Mouse (Mus musculus) right cerebral cortex, postnatal 14 days (tissue): ENCODE measurements around the gene Tor1aip2.

Experiments used
- DNase-seq: peaks from one replicate; pipeline ENCODE4 v3.0.0; 2022

Gene Tor1aip2

DNA sequence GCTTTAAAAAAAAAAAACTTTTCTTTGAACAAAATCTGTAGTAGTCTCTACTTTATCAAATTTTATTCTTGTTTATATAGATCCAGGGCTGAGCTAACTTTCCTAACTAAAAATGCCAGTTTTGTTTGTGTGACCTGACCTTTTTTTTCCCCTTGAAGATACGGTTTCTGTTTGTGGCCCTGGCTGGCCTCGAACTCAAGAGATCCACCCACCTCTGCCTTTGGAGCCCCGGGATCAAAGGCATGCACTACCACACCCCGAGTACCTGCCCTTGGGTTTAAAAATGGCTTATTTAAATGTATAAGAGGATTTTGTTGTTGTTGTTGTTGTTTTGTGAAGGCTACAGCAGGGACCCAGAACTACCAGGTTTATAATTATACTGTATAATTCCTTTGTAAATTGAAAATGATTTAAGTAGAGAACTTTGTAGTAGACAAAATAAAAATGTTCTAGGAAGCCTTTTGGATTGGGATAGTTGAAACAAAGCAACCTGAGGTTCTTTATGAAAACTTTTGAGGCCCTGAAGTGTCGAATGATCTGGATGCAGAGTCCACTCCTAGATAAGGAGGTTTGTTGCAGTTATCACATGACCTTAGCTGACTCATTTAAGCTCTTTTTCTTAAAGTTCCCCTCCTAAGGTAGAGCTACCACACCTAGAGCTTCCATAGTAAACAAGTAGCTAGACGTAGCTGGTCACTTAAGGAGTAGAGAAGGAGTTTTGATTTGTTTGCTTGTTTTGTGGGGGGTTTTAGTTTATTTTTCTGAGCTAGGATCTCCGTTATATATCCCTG lies 6.4 kb downstream of the Tor1aip2 start:
- DNase-seq: no peak

DNA sequence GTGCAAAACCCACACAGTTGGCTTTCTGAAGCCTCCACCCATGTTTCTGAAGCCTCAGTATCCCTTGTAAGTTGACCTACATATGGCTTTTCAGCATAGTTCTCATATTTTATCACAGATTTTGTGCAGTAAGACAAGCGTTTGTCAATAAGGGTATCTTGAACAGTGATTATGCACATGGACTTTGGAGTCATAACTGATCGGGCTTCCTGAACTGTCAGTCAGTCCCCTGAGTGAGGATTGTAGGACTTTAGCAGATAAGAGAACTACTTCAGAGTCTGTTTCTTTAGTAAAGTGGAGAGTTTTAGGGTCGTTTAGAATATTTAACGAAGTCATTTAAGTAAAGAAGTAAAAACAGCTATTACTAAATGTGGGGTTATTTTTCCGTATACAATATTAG lies 7.3 kb downstream of the Tor1aip2 start:
- DNase-seq: no peak

DNA sequence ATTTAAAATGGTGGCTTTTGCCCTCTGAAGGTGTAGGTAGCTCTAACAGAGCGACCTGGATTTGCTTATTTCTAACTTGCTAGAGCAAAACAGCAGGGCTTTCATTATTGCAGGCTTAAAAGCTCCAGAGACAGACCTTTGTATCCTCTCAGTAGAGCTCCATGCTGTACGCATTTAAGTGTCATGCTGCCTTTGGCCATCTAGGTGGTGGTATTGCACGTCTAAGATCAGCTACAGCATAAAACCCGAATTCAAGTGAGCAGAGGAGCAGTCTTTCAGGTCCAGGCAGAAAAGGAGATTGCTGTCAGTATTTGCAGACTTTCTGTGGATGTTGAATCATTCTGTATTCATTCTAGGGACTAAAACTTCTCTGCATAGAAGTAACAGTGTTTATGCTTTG lies 7.8 kb downstream of the Tor1aip2 start:
- DNase-seq: peak; percentile 26

DNA sequence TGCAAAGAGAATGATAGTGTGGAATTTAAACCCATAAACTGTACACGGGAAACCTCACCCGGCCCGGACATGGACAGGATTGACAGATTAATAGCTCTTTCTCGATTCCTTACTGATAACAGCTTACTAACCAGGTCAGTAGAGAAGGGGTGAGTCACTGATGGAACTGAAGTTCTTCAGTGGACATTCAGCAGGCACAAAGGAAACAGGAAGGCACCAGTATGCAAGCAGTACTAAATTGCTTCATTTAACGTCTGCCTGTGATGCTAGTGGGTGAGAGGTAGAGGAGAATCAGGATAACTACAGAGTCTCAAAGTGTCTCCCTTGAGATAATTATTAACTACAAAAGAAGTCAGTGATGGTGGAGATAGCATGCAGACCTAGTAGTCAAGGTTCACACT lies 9.0 kb downstream of the Tor1aip2 start:
- no peak for DNase-seq

DNA sequence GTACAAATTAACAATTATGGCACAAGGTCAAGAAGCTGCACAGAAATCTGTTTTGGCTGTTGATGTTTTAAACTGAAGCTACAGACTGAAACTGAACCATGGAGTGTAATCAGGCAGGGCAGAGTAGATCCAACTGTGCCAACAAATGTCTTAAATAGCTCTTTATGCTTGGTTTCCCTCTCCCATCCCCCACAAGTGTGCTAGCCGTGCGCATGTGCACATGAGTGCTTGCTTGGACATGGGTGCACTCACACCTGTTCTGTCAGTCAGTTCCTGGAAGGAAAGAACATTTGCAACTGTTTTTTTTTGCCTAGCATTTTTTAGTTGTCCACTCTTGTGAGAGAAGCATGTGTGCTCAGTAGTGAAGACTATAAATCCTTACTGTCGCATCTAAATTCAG lies 11.5 kb downstream of the Tor1aip2 start:
- no peak for DNase-seq

DNA sequence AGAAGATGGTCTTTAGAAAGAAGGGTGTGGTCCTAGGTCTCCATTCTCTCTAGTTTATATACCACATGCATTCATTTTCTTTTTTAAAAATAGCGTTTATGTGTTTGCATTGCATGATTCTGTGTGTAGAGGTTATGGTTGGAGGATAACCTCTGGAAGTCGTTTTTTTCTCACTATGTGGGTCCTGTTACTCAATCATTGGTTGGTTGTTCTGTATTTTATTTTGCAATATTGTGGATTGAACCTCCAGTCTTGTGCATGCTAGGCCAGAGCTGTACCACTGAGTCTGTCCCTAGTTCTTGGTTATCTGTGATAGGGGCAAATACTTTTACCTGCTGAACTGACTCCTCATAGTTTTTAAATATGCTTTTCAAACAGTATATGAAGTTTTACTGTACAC lies 23.0 kb downstream of the Tor1aip2 start:
- DNase-seq: no peak

DNA sequence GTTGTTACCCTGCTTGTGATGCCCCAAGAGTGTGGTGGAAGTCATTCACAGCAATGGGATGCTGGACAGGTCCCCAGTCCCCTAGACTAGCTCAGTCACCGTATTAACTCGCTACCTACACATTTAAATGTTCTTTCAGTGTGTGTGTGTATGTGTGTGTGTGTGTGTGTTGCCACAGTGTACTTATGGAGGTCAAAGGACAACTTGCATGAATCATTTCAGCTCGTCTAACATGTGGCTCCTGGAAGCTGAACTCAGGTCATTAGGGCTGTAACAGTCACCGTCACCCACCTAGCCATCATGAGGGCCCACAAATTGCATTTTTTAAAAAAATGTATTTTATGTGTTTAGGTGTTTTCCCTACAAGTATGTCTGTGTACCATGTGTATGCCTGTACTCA lies 27.0 kb downstream of the Tor1aip2 start:
- DNase-seq: no peak

DNA sequence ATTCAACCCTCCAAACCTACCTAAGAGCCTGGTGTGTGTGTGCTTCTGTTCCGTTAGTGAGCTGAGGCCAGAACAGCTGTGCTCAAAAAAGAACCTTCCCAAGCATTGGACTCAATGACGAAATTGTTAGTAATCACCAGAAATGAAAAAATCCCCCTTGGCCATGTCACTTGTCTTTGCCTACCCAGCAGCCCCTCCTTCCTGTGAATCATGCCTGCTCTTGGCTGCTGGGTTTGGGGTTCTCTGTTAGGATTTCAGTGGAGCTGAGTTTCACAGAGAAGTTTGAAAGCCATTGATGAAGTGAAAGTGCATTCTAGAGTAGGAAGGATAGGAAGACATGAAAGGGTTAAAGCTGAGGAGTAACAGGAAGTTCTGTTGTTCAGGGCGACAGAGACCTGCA lies 30.9 kb downstream of the Tor1aip2 start:
- DNase-seq: no peak

DNA sequence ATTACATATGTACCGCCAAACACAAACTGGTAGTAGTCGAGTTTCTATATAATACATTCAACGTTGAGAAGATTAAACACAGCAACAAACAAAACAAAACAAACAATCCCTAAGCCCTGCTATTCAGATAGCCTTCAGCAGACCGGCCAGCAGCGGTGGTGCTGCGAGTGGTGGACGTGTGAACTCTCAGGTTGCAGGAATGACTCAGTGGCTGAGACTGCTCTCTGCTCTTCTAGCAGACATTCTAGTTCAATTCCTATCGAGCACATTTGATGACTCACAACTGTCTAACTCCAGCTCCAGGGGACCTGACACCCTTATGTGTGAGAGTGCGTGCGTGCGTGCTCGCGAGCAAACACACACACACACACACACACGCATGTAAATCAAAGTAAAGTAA lies 34.9 kb downstream of the Tor1aip2 start:
- no peak for DNase-seq

DNA sequence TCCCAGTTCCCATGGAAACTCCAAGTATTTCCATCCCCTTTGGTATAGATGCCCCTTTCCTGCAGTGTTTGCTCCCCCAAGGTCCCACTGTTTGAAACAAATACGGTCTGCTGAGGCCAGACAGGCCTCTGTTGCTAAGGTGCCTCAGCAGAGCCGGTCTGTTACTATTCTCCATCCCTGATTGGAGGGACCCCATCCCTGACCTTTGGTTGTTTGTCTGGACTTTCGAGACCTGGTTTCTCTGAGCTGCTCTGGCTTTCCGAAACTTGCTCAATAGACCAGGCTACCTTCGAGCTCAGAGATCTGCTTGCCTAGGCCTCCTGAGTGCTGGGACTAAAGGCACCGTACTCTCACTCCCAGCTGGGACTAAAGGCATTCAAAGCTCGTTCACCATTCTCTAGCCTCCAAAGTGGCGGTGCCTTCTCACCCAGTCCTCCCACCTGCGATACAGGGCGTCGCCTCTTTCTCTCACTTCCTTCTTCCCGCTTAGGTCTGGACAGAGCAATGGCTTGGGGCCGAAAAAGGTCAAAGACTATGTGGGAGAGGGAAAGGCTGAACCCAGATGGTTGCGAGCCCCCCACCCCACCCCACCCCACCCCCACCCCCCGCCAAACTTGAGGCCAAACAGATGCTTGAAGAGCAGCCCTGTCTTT lies 38.1 kb downstream of the Tor1aip2 start:
- no peak for DNase-seq

DNA sequence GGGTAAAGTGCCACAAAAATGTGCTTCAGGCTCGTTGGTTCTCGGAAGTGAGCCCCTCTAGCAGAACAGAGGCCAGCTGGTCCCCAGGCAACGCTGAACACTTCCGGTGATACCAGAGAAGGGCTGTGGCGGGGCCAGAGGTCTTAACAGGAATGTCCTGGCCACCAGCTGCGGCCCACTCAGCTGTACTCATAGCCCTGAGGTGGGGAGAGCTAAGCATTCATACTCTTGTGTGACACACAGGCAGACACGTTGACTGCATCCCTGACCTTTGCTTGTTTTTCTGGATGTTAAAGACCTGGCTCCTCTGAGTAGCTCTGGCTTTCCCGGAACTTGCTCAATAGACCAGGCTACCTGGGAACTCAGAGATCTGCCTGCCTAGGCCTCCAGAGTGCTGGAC lies 39.4 kb downstream of the Tor1aip2 start:
- no peak for DNase-seq

DNA sequence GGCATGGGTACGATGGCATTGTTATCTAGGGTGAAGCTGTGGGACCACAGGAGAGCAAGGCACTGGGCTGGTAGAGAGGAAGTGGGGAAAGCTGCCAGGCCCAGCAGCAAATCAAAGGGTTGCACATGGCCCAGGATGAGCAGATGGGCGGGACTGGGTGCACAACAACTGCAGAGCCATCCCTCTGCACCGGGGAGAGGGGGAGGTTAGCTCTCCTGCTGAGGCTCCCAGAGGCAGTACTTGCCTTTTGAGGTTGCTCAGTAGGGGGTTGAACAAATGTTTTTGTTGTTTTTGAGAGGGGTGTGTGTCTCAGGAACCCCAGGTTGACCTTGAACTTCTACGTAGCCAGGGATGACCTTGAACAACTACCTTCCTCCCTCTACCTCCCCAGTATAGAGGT lies 41.3 kb downstream of the Tor1aip2 start:
- no peak for DNase-seq

DNA sequence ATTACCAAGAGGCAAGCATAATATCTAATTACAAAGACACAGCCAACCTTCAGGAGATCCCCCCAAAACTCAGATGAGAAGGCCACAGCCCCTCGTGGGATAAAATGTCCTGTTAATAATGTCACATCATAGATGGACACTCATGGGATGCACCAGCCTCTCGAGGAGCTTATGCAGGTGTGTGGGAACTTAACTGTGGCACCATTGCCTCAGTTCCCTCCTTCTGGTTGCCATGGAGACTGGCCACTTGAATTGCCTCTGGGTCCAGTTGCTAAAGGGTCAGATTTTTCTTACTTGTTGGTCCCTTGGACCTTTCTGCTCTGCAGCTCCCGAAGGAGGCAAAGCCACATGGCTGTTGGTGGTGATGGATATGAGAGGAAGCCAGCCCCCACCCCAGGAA lies 42.5 kb downstream of the Tor1aip2 start:
- no peak for DNase-seq

DNA sequence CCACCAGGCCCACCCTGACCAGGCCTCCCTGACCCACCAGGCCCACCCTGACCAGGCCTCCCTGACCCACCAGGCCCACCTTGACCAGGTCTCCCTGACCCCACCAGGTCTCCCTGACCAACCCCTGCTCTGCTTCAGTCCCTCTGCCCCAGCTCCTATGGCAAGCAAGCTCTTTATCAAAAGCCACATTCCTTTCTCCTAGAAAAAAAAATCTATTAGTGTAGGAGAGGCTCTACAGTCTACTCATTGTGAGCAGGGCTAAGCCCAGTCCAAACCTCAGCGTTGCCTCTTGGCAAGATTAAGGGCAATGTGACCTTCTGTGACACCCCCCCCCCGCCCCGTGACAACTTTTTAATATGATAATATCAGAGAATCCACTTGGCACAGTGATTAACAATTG lies 49.4 kb downstream of the Tor1aip2 start:
- DNase-seq: no peak

DNA sequence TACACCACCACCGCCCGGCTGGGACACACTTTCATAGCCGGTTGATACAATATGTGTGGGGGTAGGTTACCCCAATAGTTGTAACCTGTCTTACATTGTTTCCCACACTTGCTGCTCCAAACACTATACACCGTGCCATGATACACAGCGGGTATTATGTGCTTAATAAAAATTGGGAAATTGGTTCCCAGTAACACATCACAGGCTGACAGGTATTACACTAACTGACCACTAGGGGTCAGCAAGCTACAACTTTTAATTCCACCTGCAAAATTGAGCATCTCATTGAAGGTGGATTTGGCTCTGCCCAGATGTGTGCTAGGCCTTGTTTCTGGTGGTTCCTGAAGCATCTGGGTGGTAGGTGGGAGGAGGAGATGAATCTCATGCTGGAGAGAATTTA lies 50.6 kb downstream of the Tor1aip2 start:
- no peak for DNase-seq

DNA sequence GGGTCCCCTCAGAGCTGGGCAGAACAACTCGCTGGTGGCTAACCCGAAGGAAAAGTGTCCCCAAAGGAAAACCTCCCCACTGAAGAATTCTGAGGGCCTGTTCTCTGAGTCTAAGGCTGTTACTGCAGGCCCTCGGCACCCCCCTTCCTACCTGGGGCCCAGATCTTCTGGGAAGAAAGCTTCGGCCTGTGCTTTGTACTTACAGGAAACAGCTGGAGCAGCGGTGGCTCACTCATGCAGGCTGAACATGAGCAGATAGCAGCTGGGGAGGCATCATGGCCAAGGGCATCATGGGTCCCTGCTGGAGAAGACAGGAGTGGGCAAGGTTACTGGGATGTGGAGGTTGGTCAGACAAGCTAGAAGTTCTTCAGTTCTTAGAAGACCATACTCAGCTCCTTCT lies 52.4 kb downstream of the Tor1aip2 start:
- no peak for DNase-seq

DNA sequence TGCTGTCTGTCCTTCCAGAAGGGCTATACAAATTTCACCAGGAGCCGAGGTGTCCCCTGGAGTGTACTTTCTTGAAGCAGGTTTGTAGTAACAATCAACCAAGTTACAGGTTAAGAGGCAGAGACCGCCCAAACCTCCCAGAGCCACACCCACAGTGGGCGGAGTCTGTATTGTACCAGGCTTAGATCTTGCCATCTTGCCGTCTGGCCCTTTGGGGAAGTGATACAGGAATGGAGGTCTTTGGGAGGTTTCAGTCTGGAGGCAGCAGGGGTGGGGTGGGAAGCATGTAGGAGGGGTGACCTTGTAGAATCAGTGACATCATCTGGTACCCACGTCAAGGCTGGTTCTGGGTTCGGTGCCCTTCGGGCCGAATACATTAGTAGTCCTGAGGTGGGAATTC lies 54.4 kb downstream of the Tor1aip2 start:
- no peak for DNase-seq

DNA sequence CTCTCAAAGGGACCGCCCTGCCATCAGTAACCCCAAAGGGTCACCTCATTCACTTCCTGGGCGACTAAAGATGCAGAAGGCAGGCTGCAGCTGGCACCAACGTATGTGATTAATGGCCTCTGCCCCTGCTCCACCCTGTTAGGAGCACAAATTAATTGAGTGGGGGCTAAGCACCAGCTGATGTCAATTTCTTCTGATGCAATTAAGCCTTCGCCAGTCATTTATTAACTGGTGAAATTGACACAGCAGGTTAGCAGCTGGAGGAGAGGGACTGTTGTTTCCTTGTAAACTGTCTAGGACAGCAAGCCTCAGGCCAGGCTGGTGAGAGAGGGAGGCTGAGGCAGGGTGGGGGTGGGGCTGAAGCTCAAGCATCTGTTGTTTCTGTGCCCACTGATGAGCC lies 54.8 kb downstream of the Tor1aip2 start:
- no peak for DNase-seq

DNA sequence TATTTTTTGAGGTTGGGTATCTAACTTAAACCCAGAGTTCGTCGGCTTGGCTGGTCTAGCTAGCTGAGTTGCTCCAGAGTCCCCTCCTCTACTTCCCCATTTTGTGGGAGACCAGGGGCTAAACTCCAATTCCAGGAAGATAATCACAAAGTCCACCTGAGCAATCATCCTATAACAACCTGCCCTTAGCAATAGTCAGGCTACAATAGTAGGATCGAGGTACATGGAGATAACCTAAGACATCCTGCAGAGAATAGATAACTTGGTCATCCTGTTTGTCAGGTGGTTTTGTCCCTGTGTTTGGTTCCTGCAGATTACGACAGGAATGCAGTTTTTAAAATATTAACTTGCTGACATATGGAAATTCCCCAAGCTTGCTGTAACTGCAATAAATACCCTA lies 56.6 kb downstream of the Tor1aip2 start:
- no peak for DNase-seq

DNA sequence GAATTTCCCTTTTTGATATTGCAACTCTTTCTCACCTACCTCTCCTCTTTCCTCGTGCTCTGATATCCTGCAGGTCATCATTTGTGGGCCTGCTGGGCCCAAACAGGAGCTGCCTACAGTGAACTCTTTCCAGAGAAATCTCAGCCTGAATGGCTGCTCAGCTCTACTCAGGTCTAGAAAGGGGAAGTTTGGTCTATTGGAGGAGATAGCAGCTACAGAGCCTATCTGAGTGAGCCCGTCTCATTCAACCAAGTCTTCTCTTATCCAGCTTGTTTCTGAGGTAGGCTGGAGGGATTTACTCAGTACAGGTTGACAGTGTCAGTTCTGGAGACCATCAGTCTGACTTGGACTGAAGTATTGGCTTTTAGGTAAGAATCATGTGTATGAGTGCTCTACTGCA lies 68.6 kb downstream of the Tor1aip2 start:
- no peak for DNase-seq

DNA sequence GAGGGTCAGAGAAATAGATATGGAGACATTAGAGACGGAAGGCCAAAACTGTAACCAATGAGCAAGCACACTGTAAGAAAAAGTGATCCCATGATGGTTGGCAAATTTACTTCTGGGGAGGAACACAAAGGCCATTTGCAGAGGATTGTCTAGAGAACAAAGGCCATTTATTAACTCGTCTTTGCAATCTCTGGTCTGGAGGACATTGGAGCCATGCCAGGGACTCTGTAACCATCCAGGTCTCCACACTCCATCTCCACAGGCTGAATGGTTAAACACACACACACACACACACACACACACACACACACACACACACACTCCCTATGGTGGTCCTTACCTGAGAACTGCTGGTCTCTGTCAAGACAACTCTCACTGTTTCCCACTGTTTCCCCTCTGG lies 70.2 kb downstream of the Tor1aip2 start:
- no peak for DNase-seq

DNA sequence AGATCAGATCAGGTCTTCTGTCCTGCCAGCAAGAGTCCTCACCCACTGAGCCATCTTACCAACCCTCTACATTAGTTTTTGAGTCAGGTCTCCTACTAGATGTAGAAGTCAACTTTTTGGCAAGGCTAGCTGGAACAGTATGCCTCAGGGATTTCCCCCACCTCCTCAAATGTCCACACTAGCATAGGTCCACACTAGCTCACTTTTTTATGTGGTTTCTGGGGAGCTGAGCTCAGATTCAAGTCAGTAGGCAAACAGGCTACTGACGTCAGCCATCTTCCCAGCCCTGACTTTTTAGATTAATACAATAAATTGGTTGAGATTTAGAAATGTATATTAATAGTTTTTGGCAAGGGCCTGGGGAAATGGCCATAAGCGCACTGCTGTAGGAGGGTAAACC lies 72.2 kb downstream of the Tor1aip2 start:
- DNase-seq: no peak

DNA sequence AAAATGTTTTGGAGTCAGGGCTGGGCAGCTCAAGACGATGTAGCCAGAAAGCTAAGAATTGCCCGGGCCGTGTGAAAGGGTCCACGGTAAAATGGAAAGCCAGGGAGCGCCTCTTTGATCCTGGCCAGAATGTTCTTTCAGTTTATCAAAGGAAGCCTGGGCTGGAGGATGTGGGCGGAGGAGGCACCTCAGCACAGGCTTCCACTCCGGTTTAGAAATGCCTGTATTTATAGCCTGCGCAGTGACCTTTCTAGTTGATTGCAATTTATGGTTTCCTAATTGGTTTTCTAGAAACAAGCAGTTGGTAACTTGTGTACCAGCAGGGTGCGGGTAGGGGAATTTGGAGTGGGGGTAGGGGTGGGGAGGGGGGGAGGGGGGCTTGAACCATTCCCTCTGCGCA lies 73.2 kb downstream of the Tor1aip2 start:
- no peak for DNase-seq

DNA sequence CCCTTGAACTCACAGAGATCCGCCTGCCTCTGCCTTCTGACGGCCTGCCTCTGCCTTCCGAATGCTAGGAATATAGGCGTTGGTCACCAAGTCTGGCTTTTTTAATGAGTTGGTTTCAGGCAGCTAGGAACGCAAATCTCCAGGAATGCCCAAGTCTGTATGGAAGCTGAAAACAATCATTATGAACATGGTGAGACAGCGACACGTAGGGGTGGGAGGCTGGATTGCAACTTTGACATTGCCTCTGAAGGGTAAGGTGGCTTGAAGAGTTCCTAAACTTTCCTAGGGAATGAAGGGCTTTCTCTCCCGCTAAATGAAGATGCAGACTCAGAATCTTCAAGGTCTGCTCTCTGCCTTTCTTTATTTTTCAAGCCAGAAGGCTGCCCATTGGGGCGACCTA lies 75.9 kb downstream of the Tor1aip2 start:
- DNase-seq: no peak

DNA sequence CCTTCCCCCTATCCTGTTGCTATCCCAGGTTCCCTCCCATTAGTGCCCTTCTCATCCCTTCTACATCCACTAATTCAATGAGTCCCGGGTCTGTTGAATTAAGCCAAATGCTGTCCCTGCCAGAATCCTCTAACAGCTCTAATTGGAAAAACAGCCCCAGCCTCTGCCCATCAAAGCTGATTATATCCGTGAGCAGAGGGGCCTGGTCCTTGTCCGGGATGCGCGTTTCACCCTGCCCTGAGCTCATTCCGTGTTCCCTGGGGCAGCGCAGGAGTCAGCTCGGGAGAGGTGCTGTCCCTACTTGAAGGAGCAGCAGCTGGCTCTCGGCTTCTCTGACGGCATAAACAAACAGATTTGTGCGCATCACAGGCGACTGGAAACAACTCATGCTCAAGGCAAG lies 76.5 kb downstream of the Tor1aip2 start:
- DNase-seq: no peak
